Mouse (Mus musculus) liver, adult 2 months (tissue): ENCODE measurements around the gene Rpl31.

Experiments
- CTCF ChIP-seq: fragments of 200-500 bp; IDR thresholded peaks from 2 replicates; pipeline ENCODE4 v1.5.1; 2011; ENCODE audit warnings: low read depth, low read length, control low read depth
- POLR2A ChIP-seq: fragments of 200-500 bp; IDR thresholded peaks from 2 replicates; pipeline ENCODE4 v1.6.1; 2011; ENCODE audit warnings: low read length, control low read depth; ENCODE audit not compliant: insufficient read depth; ENCODE audit errors: extremely low read depth

GRCm38 (mm10) chr1:39393217-39393867 is 25.7 kb downstream of the Rpl31 start:
- TF ChIP-seq POLR2A (no peak), CTCF (no peak)
